Mouse (Mus musculus) brain, embryonic 14.5 days (tissue): ENCODE data around the gene Slco3a1.

Experiments used
- CTCF ChIP-seq: fragments of 200-500 bp; IDR thresholded peaks from 2 replicates; pipeline ENCODE4 v1.5.1; 2012; ENCODE audit warnings: inconsistent platforms, mild to moderate bottlenecking, moderate library complexity, borderline replicate concordance; ENCODE audit not compliant: insufficient read depth, insufficient read length; ENCODE audit errors: extremely low read depth
- POLR2A ChIP-seq: fragments of 200-500 bp; IDR thresholded peaks from 2 replicates; pipeline ENCODE4 v1.6.1; 2012; ENCODE audit warnings: mild to moderate bottlenecking, inconsistent platforms, borderline replicate concordance; ENCODE audit not compliant: poor library complexity, insufficient read depth, insufficient read length, severe bottlenecking; ENCODE audit errors: extremely low read depth

- TF ChIP-seq CTCF (no peak), POLR2A (no peak)
Observed at GRCm38 (mm10) chr7:74552546-74552945, 2.0 kb downstream of the Slco3a1 start.
